Mouse (Mus musculus) neural tube, postnatal 0 days (tissue): Measurements from ENCODE around the gene Birc6. TPM values are rescaled to one million over a fixed set of nuclear protein-coding genes. Genes with fewer than 3 reads are reported as not detected.

Experiments
- polyA plus RNA-seq: library from polyadenylated mRNA; unstranded; fragments of >200 nt; fragmentation: Nextera tagmentation; extraction: Ambion mirVana; gene quantifications from 2 replicates; pipeline ENCODE4 v1.2.1, GENCODE M21; 2015

Birc6 gene
- polyA plus RNA-seq = 87.4 and 90.8 TPM in 2 replicates

GRCm38 (mm10) chr17:74527729-74528607, at the start of gene Birc6:
Gene Birc6 (plus strand): TSS chr17:74528295.

GRCm38 (mm10) chr17:74489024-74489900, 38.8 kb upstream of the Birc6 start, which contains the start of gene Yipf4:
Gene Yipf4 (plus strand): TSS chr17:74489493.

DNA sequence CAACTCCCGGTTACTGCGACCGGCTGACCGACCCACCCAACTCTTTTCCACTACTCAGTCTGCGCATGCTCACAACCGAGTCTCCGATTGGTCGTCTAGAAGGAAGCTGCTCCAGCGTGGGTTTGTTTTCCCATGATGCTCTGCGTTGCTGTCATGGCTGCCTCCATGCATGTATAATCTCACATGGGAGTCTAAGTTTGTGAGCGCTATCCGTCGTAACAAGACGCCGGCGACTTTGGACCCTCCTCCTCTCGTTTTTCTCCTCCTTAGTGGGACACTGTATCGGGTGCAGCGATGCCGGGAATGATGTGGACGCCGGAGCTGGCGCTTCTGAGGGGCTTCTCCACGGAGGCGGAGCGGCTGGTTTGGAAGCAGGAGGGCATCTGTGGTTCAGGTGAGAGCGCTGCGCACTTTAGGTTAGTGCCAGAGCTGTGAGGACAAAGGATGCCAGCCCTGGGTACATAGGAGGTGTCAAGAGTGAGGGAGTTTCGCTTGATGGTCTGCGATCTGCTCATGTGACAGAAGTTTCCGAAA, 189.6 kb downstream of the Birc6 start, which contains the start of gene Ttc27:
TSS of gene Ttc27 (plus strand) at position 115 of the 534 bp plus-strand sequence.

Other genes starting within 250 kb of the Birc6 start
- gene Memo1, start 232.8 kb upstream of the Birc6 start, polyA plus RNA-seq = 42.2 and 43.2 TPM in 2 replicates
- 238 and 276 TPM in 2 replicates for gene Dpy30, start 204.4 kb upstream of the Birc6 start, polyA plus RNA-seq
- gene Spast, start 189.3 kb upstream of the Birc6 start, polyA plus RNA-seq = 27.6 and 31.4 TPM in 2 replicates
- 28.3 and 30.2 TPM in 2 replicates for gene Slc30a6, start 132.7 kb upstream of the Birc6 start, polyA plus RNA-seq
- gene Nlrc4, start 69.2 kb upstream of the Birc6 start, polyA plus RNA-seq = 0.33 and 0.34 TPM in 2 replicates
- 58.1 and 69.1 TPM in 2 replicates for gene Yipf4, start 38.8 kb upstream of the Birc6 start, polyA plus RNA-seq
- gene Ttc27, start 189.4 kb downstream of the Birc6 start, polyA plus RNA-seq = 12.5 and 14.0 TPM in 2 replicates